Mouse (Mus musculus) ES-Bruce4 (cell line): Measurements from ENCODE around the gene Cd2. TPM values are rescaled to one million over a fixed set of nuclear protein-coding genes. Genes with fewer than 3 reads are reported as not detected.

Experiments used
- H3K27ac ChIP-seq: 2 replicates; pipeline ENCODE4 v1.5.1; 2012; ENCODE audit warnings: low read length, inconsistent platforms; ENCODE audit not compliant: insufficient read depth
- H3K27me3 ChIP-seq: 2 replicates; pipeline ENCODE4 v1.6.1; 2012; ENCODE audit warnings: mild to moderate bottlenecking, low read length, inconsistent platforms; ENCODE audit not compliant: control insufficient read depth, poor library complexity, insufficient read depth, severe bottlenecking
- H3K36me3 ChIP-seq: 2 replicates; pipeline ENCODE4 v1.6.1; 2012; ENCODE audit warnings: inconsistent platforms, mild to moderate bottlenecking, low read length, moderate library complexity; ENCODE audit not compliant: control insufficient read depth, poor library complexity, insufficient read depth, severe bottlenecking
- H3K4me1 ChIP-seq: one replicate; pipeline ENCODE4 v1.8.1; 2011; ENCODE audit warnings: low read length; ENCODE audit not compliant: control insufficient read depth, insufficient read depth
- H3K4me3 ChIP-seq: 2 replicates; pipeline ENCODE4 v1.5.1; 2011; ENCODE audit warnings: low read depth, mild to moderate bottlenecking, low read length
- H3K9ac ChIP-seq: 2 replicates; pipeline ENCODE4 v1.6.1; 2012; ENCODE audit warnings: low read depth, mild to moderate bottlenecking, inconsistent platforms; ENCODE audit not compliant: poor library complexity, severe bottlenecking
- H3K9me3 ChIP-seq: replicated peaks from 2 replicates; pipeline ENCODE4 v1.6.1; 2012; ENCODE audit warnings: mild to moderate bottlenecking, low read length, inconsistent platforms; ENCODE audit not compliant: control insufficient read depth, poor library complexity, insufficient read depth, severe bottlenecking
- CTCF ChIP-seq: IDR thresholded peaks from one replicate; pipeline ENCODE4 v1.8.1; 2011; ENCODE audit warnings: low read depth, low read length
- EP300 ChIP-seq: IDR thresholded peaks from 2 replicates; pipeline ENCODE4 v1.6.1; 2011; ENCODE audit warnings: low read depth, low read length; ENCODE audit not compliant: insufficient read depth
- POLR2A ChIP-seq: IDR thresholded peaks from one replicate; pipeline ENCODE4 v1.8.1; 2011; ENCODE audit warnings: low read length; ENCODE audit not compliant: insufficient read depth
- polyA plus RNA-seq: library from polyadenylated mRNA; stranded (reverse); fragments of >200 nt; gene quantifications from 2 replicates; pipeline ENCODE4 v1.2.4, GENCODE M21; 2011; ENCODE audit warnings: low read depth; ENCODE audit not compliant: missing spikeins, insufficient read depth, insufficient read length

The Cd2 gene
- polyA plus RNA-seq, 1 experiment = 1.8 TPM

- TF ChIP-seq CTCF = no peak
- no peak for TF ChIP-seq EP300
- no peak for TF ChIP-seq POLR2A
- H3K36me3 ChIP-seq = no peaks in the 10 kb centered on the region
- H3K4me3 ChIP-seq = no peak overlapping the region
- no peaks in the 10 kb centered on the region for H3K4me1 ChIP-seq
- no peak overlapping the region for H3K27ac ChIP-seq
- no peaks in the 10 kb centered on the region; the same call in 1 of the 2 replicates for H3K9me3 ChIP-seq
- no peak overlapping the region for H3K9ac ChIP-seq
- H3K27me3 ChIP-seq = no peaks in the 10 kb centered on the region
These were observed 46.9 kb downstream of the Cd2 start for GRCm38 (mm10) chr3:101240859-101241258.

DNA sequence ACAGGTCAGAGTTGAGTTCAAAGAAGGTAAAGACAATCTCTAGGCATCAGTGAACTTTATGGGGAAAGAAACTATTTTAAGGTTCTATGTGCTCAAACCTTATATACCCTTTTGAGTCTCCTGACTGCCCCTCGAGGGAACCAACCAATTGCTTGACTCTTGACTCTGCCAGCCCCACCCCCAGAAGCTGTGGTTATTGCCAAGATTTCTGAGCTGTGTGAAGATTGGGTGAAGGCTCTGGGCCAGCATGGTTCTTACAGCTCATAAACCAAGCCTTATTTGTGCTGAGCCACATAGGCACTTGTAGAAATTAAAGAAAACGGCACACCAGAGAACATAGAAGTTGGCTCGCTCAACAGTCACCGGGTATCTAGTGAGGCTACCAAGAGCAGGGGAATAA, 48.5 kb downstream of the Cd2 start:
- TF ChIP-seq EP300 (no peak), POLR2A (no peak), CTCF (no peak)
- Histone ChIP-seq H3K27me3 (no peaks in the 10 kb centered on the region), H3K27ac (no peak overlapping the region), H3K9ac (no peak overlapping the region), H3K36me3 (no peaks in the 10 kb centered on the region), H3K4me1 (no peaks in the 10 kb centered on the region), H3K9me3 (no peaks in the 10 kb centered on the region; the same call in 1 of the 2 replicates), H3K4me3 (no peak overlapping the region)

DNA sequence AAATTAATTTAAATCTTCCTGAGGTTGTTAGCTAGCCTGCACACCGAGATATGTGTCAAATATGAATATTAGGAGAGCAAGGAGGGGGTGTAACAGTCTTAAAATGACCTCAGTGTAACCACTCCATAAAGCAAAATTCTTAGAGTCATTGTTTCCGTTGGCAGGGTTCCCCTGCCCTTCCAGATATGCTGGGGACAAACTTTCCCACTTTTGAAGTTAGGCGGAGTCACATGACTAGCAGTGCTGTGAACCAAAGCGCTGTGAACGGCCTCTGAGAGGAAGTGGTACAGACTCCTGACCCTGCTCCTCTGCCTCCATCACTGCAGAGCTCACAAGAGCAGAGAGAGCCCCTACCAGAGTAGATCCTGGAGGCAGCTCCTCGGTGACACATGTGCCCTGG, 49.0 kb downstream of the Cd2 start:
- no peak overlapping the region for H3K27ac ChIP-seq
- H3K9me3 ChIP-seq = no peaks in the 10 kb centered on the region; the same call in 1 of the 2 replicates
- no peaks in the 10 kb centered on the region for H3K27me3 ChIP-seq
- H3K4me1 ChIP-seq = no peaks in the 10 kb centered on the region
- H3K9ac ChIP-seq = no peak overlapping the region
- TF ChIP-seq CTCF (no peak), POLR2A (no peak), EP300 (no peak)
- no peak overlapping the region for H3K4me3 ChIP-seq
- H3K36me3 ChIP-seq = no peaks in the 10 kb centered on the region

DNA sequence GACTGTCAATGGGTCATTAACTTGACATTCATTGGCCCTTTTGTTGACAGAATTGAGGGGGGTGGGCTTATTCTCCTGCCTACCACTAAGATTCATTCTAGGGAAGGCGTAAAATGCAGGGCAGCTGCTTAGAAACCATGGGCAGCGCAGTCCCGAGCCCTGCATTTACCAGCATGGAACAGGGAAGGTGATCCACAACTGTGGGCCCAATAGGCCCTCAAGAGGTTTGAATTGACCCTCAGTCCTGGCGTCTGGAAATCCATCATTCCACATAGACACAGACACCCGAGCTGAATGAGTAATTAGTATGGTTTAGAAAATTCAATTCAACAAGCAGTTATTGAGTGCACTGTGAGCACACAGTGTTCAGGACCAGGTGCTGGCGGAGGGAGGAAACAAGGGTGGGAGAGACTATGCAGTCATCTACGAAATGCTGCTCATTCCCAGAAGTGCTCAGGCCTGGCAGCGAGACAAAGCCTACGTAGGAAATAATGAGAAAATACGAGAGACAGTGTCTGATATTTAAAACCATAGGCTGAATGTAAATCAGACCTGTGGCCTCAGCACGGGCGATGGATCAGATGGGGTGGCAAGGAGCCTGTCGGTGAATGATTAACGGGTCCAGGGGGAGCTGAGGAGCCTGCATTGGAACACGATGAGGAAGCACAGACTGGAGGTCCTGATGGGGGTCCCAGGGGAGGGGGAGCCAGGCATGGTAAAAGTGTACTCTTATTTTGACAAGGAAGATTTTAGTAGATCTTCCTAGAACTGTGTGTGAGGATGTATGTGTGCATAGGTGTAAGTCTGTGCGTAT, 50.5 kb downstream of the Cd2 start:
- Histone ChIP-seq H3K27me3 (no peaks in the 10 kb centered on the region), H3K4me3 (no peak overlapping the region), H3K27ac (no peak overlapping the region), H3K36me3 (no peaks in the 10 kb centered on the region), H3K9me3 (no peaks in the 10 kb centered on the region; the same call in 1 of the 2 replicates), H3K4me1 (no peaks in the 10 kb centered on the region), H3K9ac (no peak overlapping the region)
- TF ChIP-seq POLR2A = no peak

GRCm38 (mm10) chr3:101236261-101236660, 51.5 kb downstream of the Cd2 start:
- no peaks in the 10 kb centered on the region for H3K27me3 ChIP-seq
- no peaks in the 10 kb centered on the region for H3K4me1 ChIP-seq
- TF ChIP-seq EP300 (no peak), CTCF (no peak), POLR2A (no peak)
- H3K9ac ChIP-seq = no peak overlapping the region
- no peaks in the 10 kb centered on the region for H3K36me3 ChIP-seq
- H3K4me3 ChIP-seq = no peak overlapping the region
- H3K27ac ChIP-seq = no peak overlapping the region
- H3K9me3 ChIP-seq = no peaks in the 10 kb centered on the region; the same call in 1 of the 2 replicates

DNA sequence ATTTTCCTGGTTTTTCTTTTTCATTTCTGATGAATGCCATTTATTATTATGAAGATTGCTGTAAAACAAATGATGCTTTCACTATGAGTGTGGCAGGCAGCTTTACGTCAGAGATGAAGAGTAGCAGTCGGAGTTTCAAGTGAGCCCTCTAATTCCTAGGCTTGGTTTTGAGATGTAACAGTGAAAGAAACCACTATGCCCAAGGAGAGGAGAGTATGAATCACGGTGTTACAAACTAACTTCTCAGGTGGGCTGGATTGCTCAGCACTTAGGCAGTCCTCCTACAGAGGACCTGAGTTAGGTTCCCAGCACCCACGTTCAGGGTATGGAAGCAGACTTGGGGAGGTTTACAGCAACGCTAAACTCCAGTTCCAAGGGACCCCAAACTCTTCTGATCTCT, 52.4 kb downstream of the Cd2 start:
- no peak overlapping the region for H3K27ac ChIP-seq
- H3K4me1 ChIP-seq = no peaks in the 10 kb centered on the region
- no peaks in the 10 kb centered on the region for H3K27me3 ChIP-seq

More for the DNA sequence above, 52.4 kb downstream of the Cd2 start:
- no peaks in the 10 kb centered on the region; the same call in 1 of the 2 replicates for H3K9me3 ChIP-seq
- H3K36me3 ChIP-seq = no peaks in the 10 kb centered on the region
- TF ChIP-seq CTCF (no peak), POLR2A (no peak), EP300 (no peak)
- no peak overlapping the region for H3K4me3 ChIP-seq
- no peak overlapping the region for H3K9ac ChIP-seq
